Mouse (Mus musculus) layer of hippocampus, adult 8-10 months (tissue): ENCODE results near the gene Tmem121. TPM values are rescaled to one million over a fixed set of nuclear protein-coding genes. Genes with fewer than 3 reads are reported as not detected.
A peak's percentile ranks its signal among the peaks of the same experiment; 100 is the strongest.

ENCODE experiments used
- DNase-seq, 2 experiments: peaks; one replicate each; pipeline ENCODE4 v3.0.0; 2022; ENCODE audit warnings: low spot score in 2 of 2
- total RNA-seq, 4 experiments: library from RNA; stranded (reverse); gene quantifications; 2 replicates each; pipeline ENCODE4 v1.2.4; 2022

Gene Tmem121
- total RNA-seq, 4 experiments from 2014 or later, result 17.9 to 23.1 (median 19.9) TPM

GRCm38 (mm10) chr12:113148381-113149035 lies 37.2 kb upstream of the Tmem121 start:
- no peak for DNase-seq

- DNase-seq, result no peak
These were observed 36.4 kb upstream of the Tmem121 start for GRCm38 (mm10) chr12:113149341-113149740.

GRCm38 (mm10) chr12:113149896-113150295 lies 35.8 kb upstream of the Tmem121 start:
- DNase-seq, result no peak

GRCm38 (mm10) chr12:113150591-113150990 lies 35.1 kb upstream of the Tmem121 start:
- DNase-seq, result no peak

- DNase-seq, result no peak
These were observed 34.7 kb upstream of the Tmem121 start for GRCm38 (mm10) chr12:113151046-113151445.

GRCm38 (mm10) chr12:113151661-113152271 lies 34.0 kb upstream of the Tmem121 start:
- no peak for DNase-seq

GRCm38 (mm10) chr12:113152272-113152661 lies 33.5 kb upstream of the Tmem121 start:
- no peak for DNase-seq

GRCm38 (mm10) chr12:113152991-113153525 lies 32.7 kb upstream of the Tmem121 start:
- no peak for DNase-seq

GRCm38 (mm10) chr12:113153971-113154370 lies 31.8 kb upstream of the Tmem121 start:
- no peak for DNase-seq

- DNase-seq, result no peak
These were observed 31.0 kb upstream of the Tmem121 start for GRCm38 (mm10) chr12:113154747-113155075.

GRCm38 (mm10) chr12:113155076-113155771 lies 30.5 kb upstream of the Tmem121 start:
- peak in 1 of 2 experiments; percentile 26 for DNase-seq

- DNase-seq, result peak; percentile 98 to 99
These were observed 29.7 kb upstream of the Tmem121 start, which contains the start of gene Tedc1 for GRCm38 (mm10) chr12:113155887-113156539. Gene Tedc1 (plus strand): TSS chr12:113156421.

- peak in 1 of 2 experiments; percentile 26 for DNase-seq
These were observed 29.2 kb upstream of the Tmem121 start for GRCm38 (mm10) chr12:113156540-113156929.

GRCm38 (mm10) chr12:113157002-113157401 lies 28.7 kb upstream of the Tmem121 start:
- DNase-seq, result peak; percentile 11 to 43

GRCm38 (mm10) chr12:113157521-113157920 lies 28.2 kb upstream of the Tmem121 start:
- no peak for DNase-seq

GRCm38 (mm10) chr12:113157971-113158370 lies 27.8 kb upstream of the Tmem121 start:
- no peak for DNase-seq

- DNase-seq, result peak; percentile 59 to 78
These were observed 22.1 kb upstream of the Tmem121 start for GRCm38 (mm10) chr12:113163561-113164006.

- DNase-seq, result no peak
These were observed 17.6 kb upstream of the Tmem121 start for GRCm38 (mm10) chr12:113168031-113168536.

- DNase-seq, result no peak
These were observed 8.6 kb upstream of the Tmem121 start for GRCm38 (mm10) chr12:113176960-113177725.

- DNase-seq, result no peak
These were observed 4.7 kb upstream of the Tmem121 start for GRCm38 (mm10) chr12:113181020-113181419.

- no peak for DNase-seq
These were observed 785 bp upstream of the Tmem121 start for GRCm38 (mm10) chr12:113184945-113185344.
